Mouse (Mus musculus) liver, postnatal 0 days (tissue): ENCODE results near the gene Rev3l. TPM values are rescaled to one million over a fixed set of nuclear protein-coding genes. Genes with fewer than 3 reads are reported as not detected.

Experiments
- ATAC-seq: fragments of 200-750 bp; cut with Nextera tagmentation; 2 replicates; pipeline ENCODE4 v1.8.0; 2017; ENCODE audit warnings: mild to moderate bottlenecking, moderate library complexity
- DNase-seq: peaks from one replicate; pipeline ENCODE4 v3.0.0-alpha.2; 2016
- H3K27ac ChIP-seq: fragments of 300-500 bp; sonication (generic); 2 replicates; pipeline ENCODE4 v1.5.1; 2014; ENCODE audit warnings: antibody characterized with exemption, moderate library complexity, mild to moderate bottlenecking, low read depth
- H3K27me3 ChIP-seq: fragments of 300-500 bp; sonication (generic); 2 replicates; pipeline ENCODE4 v1.6.1; 2014; ENCODE audit warnings: low read length, control low read depth, mixed read lengths; ENCODE audit not compliant: insufficient read depth
- H3K36me3 ChIP-seq: fragments of 300-500 bp; sonication (generic); replicated peaks from 2 replicates; pipeline ENCODE4 v1.6.1; 2014; ENCODE audit warnings: mild to moderate bottlenecking, control low read depth, low read length, moderate library complexity, mixed read lengths; ENCODE audit not compliant: insufficient read depth
- H3K4me1 ChIP-seq: fragments of 300-500 bp; sonication (generic); 2 replicates; pipeline ENCODE4 v1.6.1; 2014; ENCODE audit warnings: antibody characterized with exemption, mild to moderate bottlenecking, control low read depth; ENCODE audit not compliant: insufficient read depth
- H3K4me2 ChIP-seq: fragments of 300-500 bp; sonication (generic); 2 replicates; pipeline ENCODE4 v1.6.1; 2014; ENCODE audit warnings: low read depth, mild to moderate bottlenecking, low read length, moderate library complexity, mixed read lengths
- H3K4me3 ChIP-seq: fragments of 300-500 bp; sonication (generic); 2 replicates; pipeline ENCODE4 v1.5.1; 2014; ENCODE audit warnings: low read depth, low read length
- H3K9ac ChIP-seq: fragments of 300-500 bp; sonication (generic); replicated peaks from 2 replicates; pipeline ENCODE4 v1.6.1; 2014; ENCODE audit warnings: mild to moderate bottlenecking, moderate library complexity
- H3K9me3 ChIP-seq: fragments of 300-500 bp; sonication (generic); 2 replicates; pipeline ENCODE4 v1.6.1; 2016; ENCODE audit warnings: mild to moderate bottlenecking, control low read depth, low read length, mixed read lengths
- CTCF ChIP-seq: sonication (generic); IDR thresholded peaks from 2 replicates; pipeline ENCODE4 v1.5.1; 2016; ENCODE audit warnings: antibody characterized with exemption, low read depth
- EP300 ChIP-seq: IDR thresholded peaks from 2 replicates; pipeline ENCODE4 v1.6.1; 2016; ENCODE audit warnings: antibody characterized with exemption, low read depth, mild to moderate bottlenecking
- WGBS: fragments of 180-500 bp; shearing (Covaris S2); extraction: QIAGEN DNeasy Blood & Tissue Kit; methylation state at CpG from one replicate; pipeline ENCODE4 v1.1.7; 2014; ENCODE audit not compliant: insufficient replicate concordance; 5-methylcytosine and 5-hydroxymethylcytosine counted together
- polyA plus RNA-seq: library from polyadenylated mRNA; unstranded; fragments of >200 nt; fragmentation: Nextera tagmentation; extraction: Ambion mirVana; gene quantifications from 2 replicates; pipeline ENCODE4 v1.2.1, GENCODE M21; 2015

The Rev3l gene
- polyA plus RNA-seq, 1 experiment from 2014 or later = 2.9 TPM

- 30% methylated on average over 10 of the region's 10 CpGs for WGBS
- H3K27ac ChIP-seq = peak overlapping the region; percentile 100; the same call in 1 of the 2 replicates
- H3K4me1 ChIP-seq = peaks cover 11% of the 10 kb centered on the region; the same call in 1 of the 2 replicates
- ATAC-seq (no peak), DNase-seq (no peak)
- peak overlapping the region; percentile 97 for H3K9ac ChIP-seq
- H3K27me3 ChIP-seq = no peaks in the 10 kb centered on the region
- no peaks in the 10 kb centered on the region for H3K9me3 ChIP-seq
- TF ChIP-seq CTCF (no peak), EP300 (no peak)
- H3K4me3 ChIP-seq = peak overlapping the region; percentile 73
- H3K36me3 ChIP-seq = no peaks in the 10 kb centered on the region
- H3K4me2 ChIP-seq = peak overlapping the region; percentile 94
These were observed 1.6 kb downstream of the Rev3l start for GRCm38 (mm10) chr10:39733421-39733930.

GRCm38 (mm10) chr10:39736187-39736586 lies 4.3 kb downstream of the Rev3l start:
- no peak overlapping the region for H3K4me3 ChIP-seq
- H3K9me3 ChIP-seq = no peaks in the 10 kb centered on the region
- no peak for ATAC-seq
- TF ChIP-seq CTCF (no peak), EP300 (no peak)
- peaks cover 9% of the 10 kb centered on the region; the same call in 1 of the 2 replicates for H3K4me1 ChIP-seq
- DNase-seq = no peak
- H3K27me3 ChIP-seq = no peaks in the 10 kb centered on the region
- no peak overlapping the region for H3K9ac ChIP-seq
- H3K4me2 ChIP-seq = no peak overlapping the region
- H3K36me3 ChIP-seq = no peaks in the 10 kb centered on the region
- H3K27ac ChIP-seq = no peak overlapping the region
- 86% methylated on average over 4 of the region's 4 CpGs for WGBS

DNA sequence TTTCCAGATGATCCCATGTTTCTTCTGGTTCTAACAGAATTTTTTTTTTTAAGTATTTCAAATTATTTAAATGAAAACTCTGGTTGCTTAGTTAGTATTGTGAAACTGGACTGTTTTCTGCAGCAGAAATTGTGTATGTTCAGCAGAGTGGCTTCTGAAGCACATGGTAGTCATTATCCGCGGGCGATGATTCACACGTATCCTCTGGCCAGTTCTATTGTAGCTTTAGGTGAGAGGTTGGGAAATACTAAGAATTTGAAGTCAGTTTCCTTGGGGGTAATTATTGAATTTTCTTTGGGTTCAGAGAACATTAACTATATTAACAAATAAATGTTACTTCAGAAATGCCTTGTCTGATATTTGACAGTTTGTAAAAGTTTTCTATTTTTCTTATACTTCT lies 10.1 kb downstream of the Rev3l start:
- WGBS = 73% methylated on average over 4 of the region's 4 CpGs
- no peak for ATAC-seq
- Histone ChIP-seq H3K27ac (no peak overlapping the region), H3K9ac (no peak overlapping the region), H3K36me3 (no peaks in the 10 kb centered on the region), H3K27me3 (no peaks in the 10 kb centered on the region), H3K4me3 (no peak overlapping the region), H3K9me3 (no peaks in the 10 kb centered on the region), H3K4me2 (no peak overlapping the region), H3K4me1 (no peaks in the 10 kb centered on the region)
- DNase-seq = no peak
- TF ChIP-seq CTCF = no peak
- no peak for TF ChIP-seq EP300

DNA sequence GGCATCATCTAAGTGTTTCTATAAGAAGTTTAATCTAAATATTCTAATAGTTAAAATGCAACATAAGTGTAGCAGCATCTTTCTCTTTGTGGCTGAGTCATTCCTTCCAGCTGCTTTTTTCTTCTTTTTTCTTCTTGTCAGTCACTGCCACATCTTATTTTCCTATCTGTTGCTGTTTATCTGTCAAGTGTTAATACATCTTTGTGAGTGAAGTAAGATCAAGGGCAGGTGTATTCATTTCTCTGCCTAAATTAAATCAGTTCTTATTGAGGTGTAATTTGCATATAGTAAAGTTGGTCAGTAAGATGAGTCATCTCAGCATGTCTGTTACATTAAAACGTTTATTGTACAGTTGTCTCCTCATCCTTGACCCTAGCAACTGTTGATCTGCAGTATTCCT lies 32.8 kb downstream of the Rev3l start:
- H3K4me3 ChIP-seq = no peak overlapping the region
- no peak for DNase-seq
- H3K36me3 ChIP-seq = no peaks in the 10 kb centered on the region
- H3K4me1 ChIP-seq = no peaks in the 10 kb centered on the region
- TF ChIP-seq EP300 (no peak), CTCF (no peak)
- no peak overlapping the region for H3K4me2 ChIP-seq
- H3K27me3 ChIP-seq = no peaks in the 10 kb centered on the region
- no peak for ATAC-seq
- H3K9me3 ChIP-seq = no peaks in the 10 kb centered on the region
- H3K9ac ChIP-seq = no peak overlapping the region
- no peak overlapping the region for H3K27ac ChIP-seq
- 74% methylated on average over 1 of the region's 1 CpGs for WGBS

DNA sequence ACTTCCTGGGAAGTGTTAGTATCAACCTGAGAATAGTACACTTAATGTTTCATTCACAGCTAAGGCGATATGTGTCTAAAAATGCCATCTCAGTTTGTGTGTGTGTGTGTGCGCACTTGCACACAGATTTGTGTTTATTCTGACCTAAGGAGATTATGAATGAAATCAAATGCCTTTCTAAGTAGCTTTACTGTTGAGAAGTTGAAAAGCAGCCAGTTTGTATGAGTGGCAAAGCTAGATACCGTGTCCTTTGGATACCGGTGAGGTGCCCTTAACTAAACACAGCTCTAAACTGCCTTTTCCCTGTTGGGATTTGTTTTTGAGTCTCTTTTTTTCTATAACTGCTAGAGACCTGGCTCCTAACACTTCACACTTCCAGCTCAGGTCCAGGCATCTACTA lies 34.8 kb downstream of the Rev3l start:
- ATAC-seq = no peak
- 67% methylated on average over 4 of the region's 4 CpGs for whole genome bisulfite sequencing
- H3K27me3 ChIP-seq = no peaks in the 10 kb centered on the region

GRCm38 (mm10) chr10:39772259-39772658 lies 40.3 kb downstream of the Rev3l start:
- Histone ChIP-seq H3K9ac (no peak overlapping the region), H3K4me1 (no peaks in the 10 kb centered on the region), H3K4me3 (no peak overlapping the region), H3K36me3 (no peaks in the 10 kb centered on the region), H3K27me3 (no peaks in the 10 kb centered on the region), H3K4me2 (no peak overlapping the region), H3K9me3 (no peaks in the 10 kb centered on the region), H3K27ac (no peak overlapping the region)
- TF ChIP-seq EP300 = no peak
- TF ChIP-seq CTCF = no peak
- ATAC-seq (no peak), DNase-seq (no peak)
- WGBS = 77% methylated on average over 2 of the region's 2 CpGs

More for the DNA sequence above, 34.8 kb downstream of the Rev3l start:
- Histone ChIP-seq H3K9me3 (no peaks in the 10 kb centered on the region), H3K4me3 (no peak overlapping the region), H3K36me3 (no peaks in the 10 kb centered on the region), H3K27ac (no peak overlapping the region), H3K4me2 (no peak overlapping the region), H3K4me1 (no peaks in the 10 kb centered on the region), H3K9ac (no peak overlapping the region)
- TF ChIP-seq EP300 (no peak), CTCF (no peak)
- DNase-seq = no peak
